Comparison of ENCODE assay signal across 8 mouse cellular contexts in the genomic region with DNA sequence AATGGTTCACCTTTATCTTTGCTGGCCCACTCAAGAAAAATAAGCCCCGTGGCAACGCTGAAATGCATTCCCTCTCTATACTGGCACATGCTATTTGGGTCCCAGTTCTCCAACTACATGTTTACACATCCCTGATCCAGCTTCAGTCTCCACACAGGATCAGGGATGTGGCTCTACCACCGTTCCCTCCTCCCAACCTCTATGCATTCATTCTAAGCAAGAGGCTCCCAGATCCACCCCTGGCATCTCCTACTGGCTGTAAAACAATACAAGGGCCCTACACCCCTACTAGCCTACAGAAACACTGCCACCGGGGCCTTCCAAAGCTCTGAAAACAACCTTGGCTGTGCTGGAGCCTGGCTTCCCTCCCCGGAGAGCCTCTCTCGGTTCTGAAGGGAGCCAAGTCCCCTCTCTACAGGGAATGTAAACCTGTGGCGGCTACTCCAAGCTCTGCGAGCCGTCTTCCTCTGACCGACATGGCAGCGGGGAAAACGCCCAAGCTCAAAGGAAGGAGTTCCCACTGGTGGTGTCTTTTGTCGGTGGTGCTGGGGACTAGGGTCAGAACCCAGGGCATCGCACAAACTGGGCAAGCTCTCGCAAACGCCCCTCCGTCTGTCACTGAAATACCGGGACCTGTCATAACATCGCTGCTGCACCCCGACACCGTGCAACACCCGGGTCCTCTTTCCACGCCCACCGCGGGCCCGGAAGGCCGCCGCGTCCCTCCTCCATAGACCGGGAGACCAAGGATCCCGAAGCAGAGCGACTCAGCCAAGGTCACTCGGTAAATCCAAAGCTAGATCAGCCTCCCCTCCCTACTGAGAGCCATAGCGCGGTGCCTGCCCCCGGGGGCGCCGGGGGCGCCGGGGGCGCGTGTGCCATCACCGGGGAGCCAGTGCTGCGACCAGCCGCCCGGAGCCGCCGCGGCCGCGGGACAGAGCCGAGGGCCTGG. TPM values are rescaled to one million over a fixed set of nuclear protein-coding genes. Genes with fewer than 3 reads are reported as not detected.
DNase-seq lines count a peak whose midpoint lies in the region; ATAC-seq and TF ChIP-seq lines count a peak whose summit lies in the region.

A gene (plus strand): TSS at position 889 of the 952 bp plus-strand sequence.

- H3K4me1 ChIP-seq in hindbrain, embryonic 15.5 days (replicated peaks): peaks cover 38% of the 10 kb centered on the region
- H3K4me1 ChIP-seq in testis, adult 2 months (ENCODE audit: control insufficient read depth, insufficient read depth, low read length): peaks cover 8% of the 10 kb centered on the region

- no peaks in the 10 kb centered on the region for H3K36me3 ChIP-seq in hindbrain, embryonic 15.5 days
- H3K36me3 ChIP-seq in testis, adult 2 months (ENCODE audit: control insufficient read depth, insufficient read depth, low read length): no peaks in the 10 kb centered on the region

- no peaks in the 10 kb centered on the region for H3K27me3 ChIP-seq in hindbrain, embryonic 15.5 days
- H3K27me3 ChIP-seq in testis, adult 2 months (ENCODE audit: control insufficient read depth, insufficient read depth, low read length): no peaks in the 10 kb centered on the region

- peak within 1 kb of the TSS; percentile 99 for H3K27ac ChIP-seq in hindbrain, embryonic 15.5 days (replicated peaks)
- H3K27ac ChIP-seq in testis, adult 2 months (ENCODE audit: control insufficient read depth, insufficient read depth, low read depth, low read length): peak within 1 kb of the TSS; percentile 98

- H3K9me3 ChIP-seq in hindbrain, embryonic 15.5 days: no peaks in the 10 kb centered on the region

- peak; percentile 17 for ATAC-seq in hindbrain, embryonic 15.5 days (ENCODE audit: low FRiP score, low read depth)
- ATAC-seq in megakaryocyte progenitor cell, adult 5-6 weeks (replicated peaks; ENCODE audit: poor library complexity): peak; percentile 40

- peak within 1 kb of the TSS; percentile 95 for H3K4me2 ChIP-seq in hindbrain, embryonic 15.5 days

- peak within 1 kb of the TSS; percentile 99 for H3K9ac ChIP-seq in hindbrain, embryonic 15.5 days

- TF ChIP-seq POLR2A in testis, adult 2 months (IDR thresholded peaks at IDR 0.05; ENCODE audit: control insufficient read depth, low read depth, low read length): no peak; the same call in 1 of the 2 replicates

- DNase-seq in ovary, postnatal 36 days (ENCODE audit: low spot score): peak; percentile 51
- no peak for DNase-seq in ovary, postnatal 14 days (ENCODE audit: low spot score)
- peak; percentile 73 for DNase-seq in cerebellum, adult 11-12 months
- DNase-seq in gastrocnemius, postnatal 10 days: peak; percentile 51
- DNase-seq in left cerebral cortex, postnatal 25 days (ENCODE audit: low spot score in 2 of 2): peak in 1 of 2 experiments; percentile 41

- 5% methylated on average over 45 of the region's 52 CpGs for WGBS in hindbrain, embryonic 15.5 days

- peak within 1 kb of the TSS; percentile 100 for H3K4me3 ChIP-seq in hindbrain, embryonic 15.5 days
- peak within 1 kb of the TSS; percentile 97 for H3K4me3 ChIP-seq in testis, adult 2 months (ENCODE audit: control insufficient read depth, low read depth, low read length)

- intact Hi-C loops in left cerebral cortex, postnatal 25 days (cut with DNase I): loop anchor here (5.0 kb wide), 1 partner anchor 70 kb away; a partner anchor contains a TSS

- no peak for TF ChIP-seq CTCF in testis, adult 2 months (IDR thresholded peaks at IDR 0.05; ENCODE audit: control insufficient read depth, insufficient read depth, insufficient replicate concordance, low read depth, low read length)

RNA-seq across cellular contexts. Expression of the gene that starts here (rescaled TPM):
- 10 to 100 TPM; 16.8 to 18.3 TPM for total RNA-seq in gastrocnemius, postnatal 10 days (2021)
- 112 and 115 TPM in 2 replicates for polyA plus RNA-seq in hindbrain, embryonic 15.5 days (2015; fragmentation: Nextera tagmentation; extraction: Ambion mirVana)
- total RNA-seq in left cerebral cortex, postnatal 25 days (2021): 10 to 100 TPM; 59.7 to 61.3 TPM
- total RNA-seq in megakaryocyte progenitor cell, adult 5-6 weeks (2015): 31.5 and 39.0 TPM in 2 replicates
- total RNA-seq in megakaryocyte progenitor cell, adult 5-6 weeks (2017): 18.7 and 18.9 TPM in 2 replicates
- polyA plus RNA-seq in testis, adult 2 months (2012; rRNA removed): 69.1 and 70.1 TPM in 2 replicates
